Mouse (Mus musculus) neutrophil, adult 5-6 weeks (primary cell): ENCODE measurements at regions not wholly inside any gene's neighbourhood (a gene's known extent, or its start where the extent isn't known, plus 50 kb on each side); places are given as distances from the start of the nearest gene placed in this dataset.
"Not testable (repeated sequence)": the region's sequence is repeated elsewhere in the genome, so short reads cannot be mapped to it uniquely, and the experiment has no call there.

Experiments used
- ATAC-seq: fragments of 151-379, 151-347 bp; 2 replicates; pipeline ENCODE4 v1.8.0; 2017; ENCODE audit warnings: mild to moderate bottlenecking, moderate TSS enrichment; ENCODE audit not compliant: insufficient number of reproducible peaks, poor library complexity, low FRiP score, severe bottlenecking; ENCODE audit errors: extremely low read depth

- ATAC-seq, result no peak
Observed at GRCm38 (mm10) chr13:97473971-97474365, 233.1 kb downstream of the Enc1 start.

GRCm38 (mm10) chr13:97473256-97473970 lies 232.5 kb downstream of the Enc1 start:
- ATAC-seq, result no peak

GRCm38 (mm10) chr13:97469999-97470398 lies 229.1 kb downstream of the Enc1 start:
- no peak for ATAC-seq

GRCm38 (mm10) chr13:97468874-97469593 lies 228.1 kb downstream of the Enc1 start:
- ATAC-seq, result no peak

GRCm38 (mm10) chr13:97466585-97466984 lies 225.7 kb downstream of the Enc1 start:
- not testable (repeated sequence) for ATAC-seq

- no peak for ATAC-seq
Observed at GRCm38 (mm10) chr13:97463798-97464197, 222.9 kb downstream of the Enc1 start.

GRCm38 (mm10) chr13:97462884-97463235 lies 222.0 kb downstream of the Enc1 start:
- ATAC-seq, result no peak

GRCm38 (mm10) chr13:97462110-97462883 lies 221.4 kb downstream of the Enc1 start:
- no peak for ATAC-seq

- no peak for ATAC-seq
Observed at GRCm38 (mm10) chr13:97461207-97461606, 220.3 kb downstream of the Enc1 start.

- no peak for ATAC-seq
Observed at GRCm38 (mm10) chr13:97459106-97459505, 218.2 kb downstream of the Enc1 start.

- no peak for ATAC-seq
Observed at GRCm38 (mm10) chr13:97455961-97456360, 215.1 kb downstream of the Enc1 start.

- ATAC-seq, result no peak
Observed at GRCm38 (mm10) chr13:97454715-97455114, 213.8 kb downstream of the Enc1 start.

GRCm38 (mm10) chr13:97453469-97453868 lies 212.6 kb downstream of the Enc1 start:
- no peak for ATAC-seq

- no peak for ATAC-seq
Observed at GRCm38 (mm10) chr13:97453090-97453430, 212.2 kb downstream of the Enc1 start.

GRCm38 (mm10) chr13:97452386-97453089 lies 211.6 kb downstream of the Enc1 start:
- ATAC-seq, result no peak

GRCm38 (mm10) chr13:97451276-97451675 lies 210.4 kb downstream of the Enc1 start:
- ATAC-seq, result no peak

- no peak for ATAC-seq
Observed at GRCm38 (mm10) chr13:97448123-97448522, 207.2 kb downstream of the Enc1 start.

GRCm38 (mm10) chr13:97443731-97444428 lies 203.0 kb downstream of the Enc1 start:
- no peak for ATAC-seq

- ATAC-seq, result no peak
Observed at GRCm38 (mm10) chr13:97442806-97443205, 201.9 kb downstream of the Enc1 start.
